ENCODE assay signal across 30 mouse cellular contexts in the genomic region with DNA sequence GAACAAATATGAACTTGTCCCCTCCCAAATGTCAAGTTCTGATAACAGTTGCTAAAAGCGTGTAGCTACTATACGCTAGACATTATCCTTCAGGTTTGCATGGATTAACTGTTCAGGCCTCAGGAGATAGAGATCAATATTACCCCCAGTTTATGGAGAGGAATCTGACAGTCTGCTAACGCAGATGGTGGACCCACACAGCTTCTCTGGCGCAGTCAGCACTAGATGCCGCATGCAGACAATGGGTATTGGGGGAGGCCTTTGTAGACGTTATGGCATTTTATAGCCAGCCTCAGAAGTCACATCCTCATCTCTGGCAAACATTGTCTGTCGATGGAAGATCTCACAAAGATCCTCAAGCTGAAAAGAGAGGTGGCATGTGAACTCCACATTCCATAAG. TPM values are rescaled to one million over a fixed set of nuclear protein-coding genes. Genes with fewer than 3 reads are reported as not detected.
"Had no signal": no experiment of that assay in that cellular context is flagged by ENCODE, and none has a peak within 500 bp of the region (broad histone marks: within the 10 kb centered on the region; RNA-seq: fewer than 3 reads in every experiment).

No protein-coding gene starts in this region.

- DNase-seq: cerebellum, adult 18-20 months; cerebellum, adult 2 months; cerebellum, adult 8-10 months; cerebellum, adult 9-10 months; cerebellum, adult 9-11 months; cerebellum, postnatal 10 days; cerebellum, postnatal 14 days; cerebellum, postnatal 25 days; cerebellum, postnatal 36 days; embryo, embryonic 11 days; forebrain, postnatal 0 days; gastrocnemius, adult 2 months; gastrocnemius, postnatal 10 days; gastrocnemius, postnatal 14 days; gastrocnemius, postnatal 25 days; gastrocnemius, postnatal 36 days; heart, adult 18-20 months had no signal

- H3K36me3 ChIP-seq: embryonic facial prominence, embryonic 10.5 days; embryonic facial prominence, embryonic 12.5 days; embryonic facial prominence, embryonic 13.5 days; embryonic facial prominence, embryonic 15.5 days; forebrain, embryonic 10.5 days; forebrain, embryonic 12.5 days; forebrain, embryonic 15.5 days had no signal

- H3K9me3 ChIP-seq: embryonic facial prominence, embryonic 10.5 days; embryonic facial prominence, embryonic 12.5 days; embryonic facial prominence, embryonic 13.5 days; embryonic facial prominence, embryonic 15.5 days; forebrain, embryonic 10.5 days; forebrain, embryonic 12.5 days; forebrain, embryonic 13.5 days; forebrain, embryonic 15.5 days had no signal

- H3K4me3 ChIP-seq: embryonic facial prominence, embryonic 10.5 days; embryonic facial prominence, embryonic 12.5 days; embryonic facial prominence, embryonic 13.5 days; embryonic facial prominence, embryonic 15.5 days; erythroblast, embryonic 14.5 days; forebrain, embryonic 10.5 days; forebrain, embryonic 12.5 days; forebrain, embryonic 13.5 days; forebrain, embryonic 15.5 days; gastrocnemius, adult 2 months had no signal

- H3K4me2 ChIP-seq: embryonic facial prominence, embryonic 12.5 days; embryonic facial prominence, embryonic 13.5 days; embryonic facial prominence, embryonic 15.5 days; forebrain, embryonic 12.5 days; forebrain, embryonic 13.5 days; forebrain, embryonic 15.5 days had no signal

- H3K9ac ChIP-seq: embryonic facial prominence, embryonic 12.5 days; embryonic facial prominence, embryonic 13.5 days; embryonic facial prominence, embryonic 15.5 days; forebrain, embryonic 12.5 days; forebrain, embryonic 13.5 days; forebrain, embryonic 15.5 days; forebrain, postnatal 0 days had no signal

- H3K27me3 ChIP-seq: embryonic facial prominence, embryonic 12.5 days; embryonic facial prominence, embryonic 13.5 days; embryonic facial prominence, embryonic 15.5 days; forebrain, embryonic 12.5 days; forebrain, embryonic 13.5 days; forebrain, embryonic 15.5 days had no signal

- ATAC-seq: forebrain, embryonic 13.5 days; forebrain, embryonic 14.5 days; forebrain, embryonic 15.5 days; forebrain, embryonic 16.5 days; forebrain, postnatal 0 days had no signal

- H3K27ac ChIP-seq: embryonic facial prominence, embryonic 10.5 days; embryonic facial prominence, embryonic 12.5 days; embryonic facial prominence, embryonic 13.5 days; embryonic facial prominence, embryonic 15.5 days; forebrain, embryonic 10.5 days; forebrain, embryonic 12.5 days; forebrain, embryonic 13.5 days; forebrain, embryonic 15.5 days; gastrocnemius, adult 2 months had no signal

RNA-seq across cellular contexts. Expression of a gene that starts 29.9 kb away (rescaled TPM):
- total RNA-seq: common myeloid progenitor, adult 5-6 weeks; granulocyte monocyte progenitor cell, adult 5-6 weeks had no signal
- polyA plus RNA-seq: erythroblast, embryonic 14.5 days had no signal
